Comparison of ENCODE assay signal across 8 mouse cellular contexts in genomic region chr16:10785371-10786231, GRCm38 (mm10). TPM values are rescaled to one million over a fixed set of nuclear protein-coding genes. Genes with fewer than 3 reads are reported as not detected.
DNase-seq lines count a peak whose midpoint lies in the region; ATAC-seq lines count a peak whose summit lies in the region.

Socs1 (minus strand) TSS chr16:10785536.

- peak within 1 kb of the TSS; percentile 98 for H3K27ac ChIP-seq in embryonic facial prominence, embryonic 12.5 days
- H3K27ac ChIP-seq in limb, embryonic 13.5 days: peak within 1 kb of the TSS; percentile 99
- peak within 1 kb of the TSS; percentile 89 for H3K27ac ChIP-seq in midbrain, embryonic 16.5 days (ENCODE audit: low read length)

- WGBS in embryonic facial prominence, embryonic 12.5 days: under 1% methylated on average over 59 of the region's 59 CpGs
- WGBS in limb, embryonic 13.5 days: under 1% methylated on average over 50 of the region's 59 CpGs
- under 1% methylated on average over 58 of the region's 59 CpGs for WGBS in midbrain, embryonic 16.5 days

- no peaks in the 10 kb centered on the region for H3K27me3 ChIP-seq in embryonic facial prominence, embryonic 12.5 days
- no peaks in the 10 kb centered on the region for H3K27me3 ChIP-seq in limb, embryonic 13.5 days
- no peaks in the 10 kb centered on the region for H3K27me3 ChIP-seq in midbrain, embryonic 16.5 days (ENCODE audit: control insufficient read depth, insufficient read depth, low read depth, low read length)

- peak; percentile 85 for ATAC-seq in embryonic facial prominence, embryonic 12.5 days (ENCODE audit: insufficient number of reproducible peaks, insufficient read depth, low FRiP score, low TSS enrichment)
- ATAC-seq in limb, embryonic 13.5 days (ENCODE audit: low FRiP score, low read depth): peak; percentile 89
- ATAC-seq in midbrain, embryonic 16.5 days: peak; percentile 90

- peak within 1 kb of the TSS; percentile 52 for H3K4me3 ChIP-seq in embryonic facial prominence, embryonic 12.5 days
- peak within 1 kb of the TSS; percentile 62 for H3K4me3 ChIP-seq in limb, embryonic 13.5 days
- H3K4me3 ChIP-seq in midbrain, embryonic 16.5 days (ENCODE audit: low read depth, low read length): peak within 1 kb of the TSS; percentile 66

- H3K4me1 ChIP-seq in embryonic facial prominence, embryonic 12.5 days: peaks cover 30% of the 10 kb centered on the region
- peaks cover 52% of the 10 kb centered on the region for H3K4me1 ChIP-seq in limb, embryonic 13.5 days
- peaks cover 16% of the 10 kb centered on the region for H3K4me1 ChIP-seq in midbrain, embryonic 16.5 days (ENCODE audit: control insufficient read depth, insufficient read depth, low read length)

- DNase-seq in 3134 (ENCODE audit: extremely low read depth, insufficient read length, low spot score): peak; percentile 97
- DNase-seq in adrenal gland, postnatal 25 days: peak; percentile 92
- peak; percentile 100 for DNase-seq in heart, adult 11 months
- DNase-seq in kidney, adult 18-20 months: peak; percentile 88
- DNase-seq in spleen, postnatal 10 days (ENCODE audit: low spot score in 2 of 2): peak; percentile 78 to 88

- H3K9ac ChIP-seq in embryonic facial prominence, embryonic 12.5 days: peak within 1 kb of the TSS; percentile 79
- H3K9ac ChIP-seq in limb, embryonic 13.5 days: peak within 1 kb of the TSS; percentile 89
- H3K9ac ChIP-seq in midbrain, embryonic 16.5 days (ENCODE audit: low read depth, low read length): peak within 1 kb of the TSS; percentile 86

- no peaks in the 10 kb centered on the region for H3K9me3 ChIP-seq in embryonic facial prominence, embryonic 12.5 days
- H3K9me3 ChIP-seq in limb, embryonic 13.5 days: no peaks in the 10 kb centered on the region
- no peaks in the 10 kb centered on the region for H3K9me3 ChIP-seq in midbrain, embryonic 16.5 days (replicated peaks; ENCODE audit: control insufficient read depth, low read length, poor library complexity, severe bottlenecking)

- H3K36me3 ChIP-seq in embryonic facial prominence, embryonic 12.5 days: no peaks in the 10 kb centered on the region
- H3K36me3 ChIP-seq in limb, embryonic 13.5 days: 0 out of 2 replicates have a peak, but pooled peaks cover 5% of the 10 kb centered on the region
- no peaks in the 10 kb centered on the region for H3K36me3 ChIP-seq in midbrain, embryonic 16.5 days (ENCODE audit: control insufficient read depth, insufficient read depth, low read length)

- H3K4me2 ChIP-seq in embryonic facial prominence, embryonic 12.5 days (replicated peaks): peak within 1 kb of the TSS; percentile 98
- H3K4me2 ChIP-seq in limb, embryonic 13.5 days (replicated peaks): peak within 1 kb of the TSS; percentile 97
- H3K4me2 ChIP-seq in midbrain, embryonic 16.5 days (ENCODE audit: low read length): peak within 1 kb of the TSS; percentile 99

RNA-seq across cellular contexts. Expression of gene Socs1, which starts in this region (rescaled TPM):
- total RNA-seq in adrenal gland, postnatal 25 days (2021): 2.8 and 2.9 TPM in 2 replicates
- 11.4 and 12.5 TPM in 2 replicates for polyA plus RNA-seq in embryonic facial prominence, embryonic 12.5 days (2016; fragmentation: Nextera tagmentation; extraction: Ambion mirVana)
- 15.3 and 15.5 TPM in 2 replicates for polyA plus RNA-seq in limb, embryonic 13.5 days (2015; fragmentation: Nextera tagmentation; extraction: Ambion mirVana)
- 4.0 and 5.0 TPM in 2 replicates for polyA plus RNA-seq in midbrain, embryonic 16.5 days (2015; fragmentation: Nextera tagmentation; extraction: Ambion mirVana)

Comparison
In these comparisons a context has a peak if more than half of its experiments do, and no peak if none do; other contexts are left out.
1. Peak in every context shown above with its lines: DNase-seq, ATAC-seq, H3K4me3 ChIP-seq and H3K27ac ChIP-seq.